Mouse (Mus musculus): ENCODE measurements around the gene Irf9.

DNA sequence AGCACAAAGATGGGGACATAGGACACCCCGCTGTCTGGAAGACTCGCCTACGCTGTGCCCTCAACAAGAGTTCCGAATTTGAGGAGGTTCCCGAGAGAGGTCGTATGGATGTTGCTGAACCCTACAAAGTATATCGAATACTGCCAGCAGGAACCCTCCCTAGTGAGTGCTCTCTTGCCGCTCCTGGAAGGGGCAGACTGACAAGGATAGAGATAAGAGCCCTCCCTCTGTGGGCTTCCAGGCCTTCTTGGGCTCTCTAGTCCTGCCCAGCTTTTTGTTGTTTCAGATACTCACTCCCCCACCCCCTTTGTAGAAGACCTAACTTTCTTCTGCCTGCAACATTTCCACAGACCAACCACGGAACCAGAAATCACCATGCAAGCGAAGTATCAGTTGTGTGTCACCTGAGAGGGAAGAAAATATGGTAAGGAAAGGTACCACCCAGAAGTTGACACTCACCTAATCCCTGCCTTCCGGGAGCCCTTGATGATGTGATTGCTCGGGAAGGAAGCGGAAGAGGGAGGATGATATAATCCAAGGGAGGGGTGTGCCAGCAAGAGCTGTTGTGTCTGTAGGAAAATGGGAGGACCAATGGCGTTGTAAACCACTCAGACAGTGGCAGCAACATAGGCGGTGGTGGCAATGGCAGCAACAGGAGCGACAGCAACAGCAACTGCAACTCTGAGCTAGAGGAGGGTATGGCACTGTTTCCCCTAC, 2.5 kb downstream of the Irf9 start:
- TF ChIP-seq TBP (conservative IDR thresholded peaks at IDR 0.05; ENCODE audit: low read depth, low read length) = no peak
- TF ChIP-seq CTCF (conservative IDR thresholded peaks at IDR 0.05 in 1 of 2, IDR thresholded peaks at IDR 0.05 in 1 of 2; ENCODE audit: low read depth in 2 of 2, low read length in 2 of 2) = no peak
- TF ChIP-seq POLR2A (IDR thresholded peaks at IDR 0.05; ENCODE audit: low read depth, low read length) = no peak
- no peak for TF ChIP-seq JUND (conservative IDR thresholded peaks at IDR 0.05; ENCODE audit: low read depth, low read length)
- no peak for TF ChIP-seq E2F4 (IDR thresholded peaks at IDR 0.05; ENCODE audit: insufficient replicate concordance, low read depth, low read length)
- TF ChIP-seq TCF12 (IDR thresholded peaks at IDR 0.05; ENCODE audit: low read depth, low read length) = no peak
- no peak for TF ChIP-seq RCOR1 (conservative IDR thresholded peaks at IDR 0.05; ENCODE audit: low read depth, low read length)
- TF ChIP-seq GABPA (IDR thresholded peaks at IDR 0.05; ENCODE audit: insufficient replicate concordance, low read depth, low read length) = no peak
- no peak for TF ChIP-seq ZMIZ1 (IDR thresholded peaks at IDR 0.05; ENCODE audit: low read depth, low read length)

All from CH12.LX (cell line).